Mouse (Mus musculus): ENCODE results near the gene Scaf1. TPM values are rescaled to one million over a fixed set of nuclear protein-coding genes. Genes with fewer than 3 reads are reported as not detected.

Scaf1 gene
- polyA plus RNA-seq, 1 experiment from 2014 or later, result 27.3 TPM

GRCm38 (mm10) chr7:44984833-44985164 lies 31.4 kb downstream of the Scaf1 start:
- 33% methylated on average over 3 of the region's 3 CpGs for WGBS
- Histone ChIP-seq H3K27me3 (ENCODE audit: insufficient read depth, low read length) (no peaks in the 10 kb centered on the region), H3K9me3 (replicated peaks; ENCODE audit: low read length) (no peaks in the 10 kb centered on the region), H3K4me1 (replicated peaks; ENCODE audit: insufficient read depth, low read length) (peaks cover 19% of the 10 kb centered on the region; the same call in 1 of the 2 replicates), H3K4me2 (ENCODE audit: low read length) (peak overlapping the region; percentile 86), H3K9ac (ENCODE audit: low read depth, low read length) (no peak overlapping the region), H3K36me3 (ENCODE audit: insufficient read depth, low read length) (peaks cover 23% of the 10 kb centered on the region), H3K27ac (0 out of 2 replicates have a peak overlapping the region, but pooled peaks have one; percentile 96), H3K4me3 (replicated peaks; ENCODE audit: low read depth, low read length) (0 out of 2 replicates have a peak overlapping the region, but pooled peaks have one; percentile 97)
- no peak for DNase-seq (ENCODE audit: low spot score)
- no peak for ATAC-seq (replicated peaks; ENCODE audit: low FRiP score, low read depth)
- TF ChIP-seq CTCF (IDR thresholded peaks at IDR 0.05; ENCODE audit: low read depth), result no peak

GRCm38 (mm10) chr7:44983944-44984832 lies 32.0 kb downstream of the Scaf1 start:
- DNase-seq (ENCODE audit: low spot score) (no peak), ATAC-seq (replicated peaks; ENCODE audit: low FRiP score, low read depth) (no peak)
- Histone ChIP-seq H3K4me3 (replicated peaks; ENCODE audit: low read depth, low read length) (no peak overlapping the region), H3K9me3 (replicated peaks; ENCODE audit: low read length) (no peaks in the 10 kb centered on the region), H3K9ac (ENCODE audit: low read depth, low read length) (0 out of 2 replicates have a peak overlapping the region, but pooled peaks have one; percentile 18), H3K27me3 (ENCODE audit: insufficient read depth, low read length) (no peaks in the 10 kb centered on the region), H3K4me2 (ENCODE audit: low read length) (peak overlapping the region; percentile 86), H3K27ac (no peak overlapping the region), H3K36me3 (ENCODE audit: insufficient read depth, low read length) (peaks cover 29% of the 10 kb centered on the region), H3K4me1 (replicated peaks; ENCODE audit: insufficient read depth, low read length) (peaks cover 19% of the 10 kb centered on the region; the same call in 1 of the 2 replicates)
- no peak; the same call in 1 of the 2 replicates for TF ChIP-seq CTCF (IDR thresholded peaks at IDR 0.05; ENCODE audit: low read depth)
- WGBS, result 64% methylated on average over 7 of the region's 7 CpGs

- peak; percentile 91 for TF ChIP-seq CTCF (IDR thresholded peaks at IDR 0.05; ENCODE audit: low read depth)
- 29% methylated on average over 6 of the region's 6 CpGs for WGBS
- DNase-seq (ENCODE audit: low spot score) (peak; percentile 86), ATAC-seq (replicated peaks; ENCODE audit: low FRiP score, low read depth) (no peak)
- Histone ChIP-seq H3K27ac (no peak overlapping the region), H3K9ac (ENCODE audit: low read depth, low read length) (no peak overlapping the region), H3K27me3 (ENCODE audit: insufficient read depth, low read length) (no peaks in the 10 kb centered on the region), H3K9me3 (replicated peaks; ENCODE audit: low read length) (no peaks in the 10 kb centered on the region), H3K4me3 (replicated peaks; ENCODE audit: low read depth, low read length) (no peak overlapping the region), H3K4me2 (ENCODE audit: low read length) (no peak overlapping the region), H3K4me1 (replicated peaks; ENCODE audit: insufficient read depth, low read length) (peaks cover 15% of the 10 kb centered on the region; the same call in 1 of the 2 replicates), H3K36me3 (ENCODE audit: insufficient read depth, low read length) (peaks cover 41% of the 10 kb centered on the region)
These were observed 33.1 kb downstream of the Scaf1 start for GRCm38 (mm10) chr7:44983085-44983484.

GRCm38 (mm10) chr7:44981539-44981938 lies 34.6 kb downstream of the Scaf1 start:
- no peaks in the 10 kb centered on the region for H3K27me3 ChIP-seq (ENCODE audit: insufficient read depth, low read length)
- H3K36me3 ChIP-seq (ENCODE audit: insufficient read depth, low read length), result peaks cover 53% of the 10 kb centered on the region
- DNase-seq (ENCODE audit: low spot score) (no peak), ATAC-seq (replicated peaks; ENCODE audit: low FRiP score, low read depth) (no peak)
- no peak overlapping the region for H3K9ac ChIP-seq (ENCODE audit: low read depth, low read length)
- 94% methylated on average over 8 of the region's 8 CpGs for WGBS
- no peak overlapping the region for H3K4me2 ChIP-seq (ENCODE audit: low read length)
- H3K27ac ChIP-seq, result no peak overlapping the region
- no peak overlapping the region for H3K4me3 ChIP-seq (replicated peaks; ENCODE audit: low read depth, low read length)
- H3K9me3 ChIP-seq (replicated peaks; ENCODE audit: low read length), result no peaks in the 10 kb centered on the region
- H3K4me1 ChIP-seq (replicated peaks; ENCODE audit: insufficient read depth, low read length), result peaks cover 10% of the 10 kb centered on the region; the same call in 1 of the 2 replicates
- TF ChIP-seq CTCF (IDR thresholded peaks at IDR 0.05; ENCODE audit: low read depth), result no peak

- ATAC-seq (replicated peaks; ENCODE audit: low FRiP score, low read depth) (no peak), DNase-seq (ENCODE audit: low spot score) (no peak)
- no peak overlapping the region for H3K27ac ChIP-seq
- H3K4me1 ChIP-seq (replicated peaks; ENCODE audit: insufficient read depth, low read length), result peaks cover 8% of the 10 kb centered on the region
- H3K36me3 ChIP-seq (ENCODE audit: insufficient read depth, low read length), result peaks cover 60% of the 10 kb centered on the region
- WGBS, result 94% methylated on average over 3 of the region's 3 CpGs
- no peaks in the 10 kb centered on the region for H3K9me3 ChIP-seq (replicated peaks; ENCODE audit: low read length)
- no peak overlapping the region for H3K4me3 ChIP-seq (replicated peaks; ENCODE audit: low read depth, low read length)
- no peaks in the 10 kb centered on the region for H3K27me3 ChIP-seq (ENCODE audit: insufficient read depth, low read length)
- peak; percentile 18; the same call in 1 of the 2 replicates for TF ChIP-seq CTCF (IDR thresholded peaks at IDR 0.05; ENCODE audit: low read depth)
- no peak overlapping the region for H3K9ac ChIP-seq (ENCODE audit: low read depth, low read length)
- no peak overlapping the region for H3K4me2 ChIP-seq (ENCODE audit: low read length)
These were observed 37.9 kb downstream of the Scaf1 start for GRCm38 (mm10) chr7:44978300-44978699.

- ATAC-seq (replicated peaks; ENCODE audit: low FRiP score, low read depth) (no peak), DNase-seq (ENCODE audit: low spot score) (no peak)
- peaks cover 10% of the 10 kb centered on the region for H3K4me1 ChIP-seq (replicated peaks; ENCODE audit: insufficient read depth, low read length)
- TF ChIP-seq CTCF (IDR thresholded peaks at IDR 0.05; ENCODE audit: low read depth), result no peak
- no peak overlapping the region for H3K27ac ChIP-seq
- H3K27me3 ChIP-seq (ENCODE audit: insufficient read depth, low read length), result no peaks in the 10 kb centered on the region
- no peak overlapping the region for H3K4me3 ChIP-seq (replicated peaks; ENCODE audit: low read depth, low read length)
- H3K9me3 ChIP-seq (replicated peaks; ENCODE audit: low read length), result no peaks in the 10 kb centered on the region
- peaks cover 39% of the 10 kb centered on the region; the same call in 1 of the 2 replicates for H3K36me3 ChIP-seq (ENCODE audit: insufficient read depth, low read length)
- no peak overlapping the region for H3K9ac ChIP-seq (ENCODE audit: low read depth, low read length)
- H3K4me2 ChIP-seq (ENCODE audit: low read length), result peak overlapping the region; percentile 70; the same call in 1 of the 2 replicates
- whole genome bisulfite sequencing, result 23% methylated on average over 6 of the region's 6 CpGs
These were observed 41.1 kb downstream of the Scaf1 start for GRCm38 (mm10) chr7:44975117-44975419.
